Mouse (Mus musculus) frontal cortex, adult 2 months (tissue): ENCODE results near the gene Ankrd11. TPM values are rescaled to one million over a fixed set of nuclear protein-coding genes. Genes with fewer than 3 reads are reported as not detected.

Source experiments
- DNase-seq, 2 experiments: peaks; one replicate each; pipeline ENCODE4 v3.0.0; 2022; ENCODE audit warnings: low spot score in 1 of 2; ENCODE audit errors: extremely low spot score in 1 of 2
- polyA plus RNA-seq: library from polyadenylated mRNA; depleted of rRNA; stranded (reverse); fragments of >200 nt; gene quantifications from 2 replicates; pipeline ENCODE4 v1.2.3, GENCODE M21; 2012

Ankrd11 gene
- polyA plus RNA-seq, 1 experiment = 101 TPM

- DNase-seq = no peak
These were observed 66.0 kb downstream of the Ankrd11 start for GRCm38 (mm10) chr8:122976046-122976445.

GRCm38 (mm10) chr8:122969964-122970620 lies 72.0 kb downstream of the Ankrd11 start:
- no peak for DNase-seq

- no peak for DNase-seq
These were observed 73.9 kb downstream of the Ankrd11 start for GRCm38 (mm10) chr8:122968145-122968544.

- DNase-seq = no peak
These were observed 75.4 kb downstream of the Ankrd11 start for GRCm38 (mm10) chr8:122966638-122967037.

- DNase-seq = no peak
These were observed 80.0 kb downstream of the Ankrd11 start for GRCm38 (mm10) chr8:122962046-122962445.

- DNase-seq = no peak
These were observed 80.6 kb downstream of the Ankrd11 start for GRCm38 (mm10) chr8:122961458-122961857.

- no peak for DNase-seq
These were observed 81.1 kb downstream of the Ankrd11 start for GRCm38 (mm10) chr8:122960932-122961331.

GRCm38 (mm10) chr8:122960323-122960722 lies 81.8 kb downstream of the Ankrd11 start:
- no peak for DNase-seq

GRCm38 (mm10) chr8:122955997-122956396 lies 86.1 kb downstream of the Ankrd11 start:
- no peak for DNase-seq

- DNase-seq = no peak
These were observed 86.9 kb downstream of the Ankrd11 start for GRCm38 (mm10) chr8:122955195-122955594.

GRCm38 (mm10) chr8:122954090-122954799 lies 87.8 kb downstream of the Ankrd11 start:
- peak in 1 of 2 experiments; percentile 34 for DNase-seq

- no peak for DNase-seq
These were observed 89.0 kb downstream of the Ankrd11 start for GRCm38 (mm10) chr8:122953028-122953427.

GRCm38 (mm10) chr8:122951456-122951855 lies 90.6 kb downstream of the Ankrd11 start:
- DNase-seq = no peak

- no peak for DNase-seq
These were observed 92.4 kb downstream of the Ankrd11 start for GRCm38 (mm10) chr8:122949701-122950100.

GRCm38 (mm10) chr8:122945775-122946174 lies 96.3 kb downstream of the Ankrd11 start:
- no peak for DNase-seq

GRCm38 (mm10) chr8:122942803-122943713 lies 99.0 kb downstream of the Ankrd11 start:
- DNase-seq = peak in 1 of 2 experiments; percentile 37

GRCm38 (mm10) chr8:122938591-122938990 lies 103.5 kb downstream of the Ankrd11 start:
- DNase-seq = no peak

GRCm38 (mm10) chr8:122938170-122938569 lies 103.9 kb downstream of the Ankrd11 start:
- no peak for DNase-seq

GRCm38 (mm10) chr8:122937545-122938053 lies 104.5 kb downstream of the Ankrd11 start:
- no peak for DNase-seq

GRCm38 (mm10) chr8:122935912-122936311 lies 106.2 kb downstream of the Ankrd11 start:
- no peak for DNase-seq

- DNase-seq = no peak
These were observed 107.0 kb downstream of the Ankrd11 start for GRCm38 (mm10) chr8:122935118-122935517.
